Comparison of ENCODE assay signal across 8 mouse cellular contexts in genomic region chr11:20691000-20691399, GRCm38 (mm10). TPM values are rescaled to one million over a fixed set of nuclear protein-coding genes. Genes with fewer than 3 reads are reported as not detected.
DNase-seq lines count a peak whose midpoint lies in the region; ATAC-seq lines count a peak whose summit lies in the region.

No protein-coding gene starts in this region.

- DNase-seq in T-cell, adult 2 months (ENCODE audit: low spot score): peak; percentile 48
- DNase-seq in cerebellum, postnatal 10 days: peak; percentile 77 to 85
- peak; percentile 51 to 68 for DNase-seq in frontal cortex, postnatal 36 days (ENCODE audit: low spot score in 2 of 2)
- peak; percentile 82 for DNase-seq in induced T-regulatory cell, adult 2 months (ENCODE audit: low read depth)
- DNase-seq in left cerebral cortex, adult 18-20 months (ENCODE audit: low spot score in 2 of 2): peak; percentile 67 to 72
- DNase-seq in right cerebral cortex, postnatal 10 days (ENCODE audit: low spot score in 2 of 2): peak; percentile 66 to 82
- DNase-seq in urinary bladder, postnatal 36 days (ENCODE audit: low spot score in 2 of 2): peak; percentile 16 to 60

- ATAC-seq in megakaryocyte progenitor cell, adult 5-6 weeks (replicated peaks; ENCODE audit: poor library complexity): peak; percentile 96

RNA-seq across cellular contexts. Expression of gene Aftph, which starts 50.4 kb away (rescaled TPM):
- 10 to 100 TPM; 92.4 to 98.5 TPM for total RNA-seq in left cerebral cortex, adult 18-20 months (2021)
- total RNA-seq in megakaryocyte progenitor cell, adult 5-6 weeks (2015): 45.6 and 73.0 TPM in 2 replicates
- 44.0 and 45.0 TPM in 2 replicates for total RNA-seq in megakaryocyte progenitor cell, adult 5-6 weeks (2017)

Comparison
In these comparisons a context has a peak if more than half of its experiments do, and no peak if none do; other contexts are left out.
1. Peak in every context shown above with its lines: DNase-seq and ATAC-seq.